ENCODE assay signal across 9 mouse cellular contexts in genomic region chr6:52418451-52419170, GRCm38 (mm10).
DNase-seq lines count a peak whose midpoint lies in the region; ATAC-seq and TF ChIP-seq lines count a peak whose summit lies in the region.
"Had no signal": no experiment of that assay in that cellular context is flagged by ENCODE, and none has a peak within 500 bp of the region (broad histone marks: within the 10 kb centered on the region; RNA-seq: fewer than 3 reads in every experiment).

No protein-coding gene starts in this region.

- no peak overlapping the region for H3K27ac ChIP-seq in forebrain, postnatal 0 days (ENCODE audit: low read depth, low read length)
- H3K27ac ChIP-seq: liver, embryonic 14.5 days had no signal

- no peaks in the 10 kb centered on the region for H3K36me3 ChIP-seq in forebrain, postnatal 0 days (ENCODE audit: insufficient read depth)

- H3K27me3 ChIP-seq in forebrain, postnatal 0 days (ENCODE audit: insufficient read depth, low read length) = no peaks in the 10 kb centered on the region

- TF ChIP-seq CTCF in forebrain, postnatal 0 days (IDR thresholded peaks at IDR 0.05; ENCODE audit: low read depth) = no peak

- H3K9ac ChIP-seq in forebrain, postnatal 0 days = no peak overlapping the region
- H3K9ac ChIP-seq: liver, embryonic 14.5 days had no signal

- no peak for ATAC-seq in forebrain, postnatal 0 days

- WGBS in forebrain, postnatal 0 days = 41% methylated on average over 12 of the region's 12 CpGs

- DNase-seq in left cerebral cortex, postnatal 4 days = peak; percentile 7
- DNase-seq in left cerebral cortex, adult 9 months (ENCODE audit: low spot score in 2 of 2) = no peak
- DNase-seq in heart, adult 8-10 months (ENCODE audit: low spot score) = peak; percentile 48
- peak; percentile 54 to 78 for DNase-seq in kidney, postnatal 36 days
- DNase-seq in ovary, postnatal 14 days (ENCODE audit: low spot score) = peak; percentile 31
- DNase-seq in forebrain, postnatal 0 days = no peak
- no peak for DNase-seq in B cell, adult 2 months
- no peak for DNase-seq in cerebellum, postnatal 4 days (ENCODE audit: low spot score in 2 of 2)

- H3K4me2 ChIP-seq in forebrain, postnatal 0 days (ENCODE audit: low read depth) = no peak overlapping the region

- intact Hi-C loops in left cerebral cortex, postnatal 4 days (cut with DNase I) = no loop called here

- no peaks in the 10 kb centered on the region for H3K9me3 ChIP-seq in forebrain, postnatal 0 days (ENCODE audit: low read length)

- H3K4me1 ChIP-seq in forebrain, postnatal 0 days (ENCODE audit: insufficient read depth) = no peaks in the 10 kb centered on the region

- no peak overlapping the region for H3K4me3 ChIP-seq in forebrain, postnatal 0 days (ENCODE audit: low read depth, low read length)

Comparison
In these comparisons a context has a peak if more than half of its experiments do, and no peak if none do; other contexts are left out.
1. DNase-seq: peak in left cerebral cortex, postnatal 4 days (single experiment), heart, adult 8-10 months (single experiment), kidney, postnatal 36 days (2 of 2) and ovary, postnatal 14 days (single experiment); none in left cerebral cortex, adult 9 months (0 of 2), forebrain, postnatal 0 days (single experiment), B cell, adult 2 months (0 of 2) and cerebellum, postnatal 4 days (0 of 2).